Mouse (Mus musculus): ENCODE data around the gene Myo1b. TPM values are rescaled to one million over a fixed set of nuclear protein-coding genes. Genes with fewer than 3 reads are reported as not detected.

Myo1b gene
- polyA plus RNA-seq, 1 experiment from 2014 or later: 89.4 TPM

- no peaks in the 10 kb centered on the region for H3K9me3 ChIP-seq
- no peak overlapping the region for H3K9ac ChIP-seq
- no peak overlapping the region for H3K27ac ChIP-seq
- H3K36me3 ChIP-seq: peaks cover 20% of the 10 kb centered on the region; the same call in 1 of the 2 replicates
- 41% methylated on average over 4 of the region's 4 CpGs for WGBS
- no peak overlapping the region for H3K4me3 ChIP-seq
- peaks cover 34% of the 10 kb centered on the region for H3K4me1 ChIP-seq
- no peaks in the 10 kb centered on the region for H3K27me3 ChIP-seq
- no peak for ATAC-seq (ENCODE audit: borderline replicate concordance, extremely low read depth, low FRiP score, low TSS enrichment)
- H3K4me2 ChIP-seq: no peak overlapping the region
Measured at GRCm38 (mm10) chr1:51837311-51837710, 78.6 kb downstream of the Myo1b start.

- Histone ChIP-seq H3K9ac (no peak overlapping the region), H3K27me3 (no peaks in the 10 kb centered on the region), H3K4me2 (no peak overlapping the region), H3K4me3 (no peak overlapping the region), H3K9me3 (no peaks in the 10 kb centered on the region), H3K27ac (no peak overlapping the region), H3K4me1 (peaks cover 34% of the 10 kb centered on the region), H3K36me3 (peaks cover 20% of the 10 kb centered on the region; the same call in 1 of the 2 replicates)
- ATAC-seq (ENCODE audit: borderline replicate concordance, extremely low read depth, low FRiP score, low TSS enrichment): no peak
- 32% methylated on average over 8 of the region's 8 CpGs for WGBS
Measured at GRCm38 (mm10) chr1:51835795-51836194, 80.1 kb downstream of the Myo1b start.

GRCm38 (mm10) chr1:51834072-51834471 lies 81.8 kb downstream of the Myo1b start:
- no peak for ATAC-seq (ENCODE audit: borderline replicate concordance, extremely low read depth, low FRiP score, low TSS enrichment)
- Histone ChIP-seq H3K4me2 (no peak overlapping the region), H3K9ac (no peak overlapping the region), H3K4me3 (no peak overlapping the region), H3K36me3 (peaks cover 22% of the 10 kb centered on the region; the same call in 1 of the 2 replicates), H3K27me3 (no peaks in the 10 kb centered on the region), H3K27ac (no peak overlapping the region), H3K9me3 (no peaks in the 10 kb centered on the region), H3K4me1 (peaks cover 34% of the 10 kb centered on the region)
- 55% methylated on average over 3 of the region's 3 CpGs for WGBS

DNA sequence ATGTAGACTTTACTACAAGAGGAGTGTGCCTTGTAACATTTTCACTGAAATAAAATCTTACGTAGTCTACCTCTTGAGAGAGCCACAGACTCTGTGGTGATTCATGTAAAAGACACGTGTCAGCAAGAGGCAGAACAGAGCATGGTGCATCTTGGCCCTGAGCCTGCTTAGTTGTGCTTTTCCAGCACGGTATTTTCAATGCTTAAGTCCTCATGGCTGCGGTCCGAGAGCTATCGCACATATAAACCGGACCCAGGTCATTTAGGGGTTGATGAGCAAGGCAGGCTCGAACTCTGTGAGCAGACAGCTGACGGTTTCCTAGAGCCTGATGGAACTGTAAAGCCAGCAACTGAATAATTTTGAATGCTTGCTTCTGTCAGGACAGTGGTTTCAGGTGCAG lies 86.5 kb downstream of the Myo1b start:
- no peak overlapping the region for H3K27ac ChIP-seq
- H3K27me3 ChIP-seq: no peaks in the 10 kb centered on the region
- no peak overlapping the region for H3K4me3 ChIP-seq
- ATAC-seq (ENCODE audit: borderline replicate concordance, extremely low read depth, low FRiP score, low TSS enrichment): no peak
- H3K4me2 ChIP-seq: no peak overlapping the region
- H3K4me1 ChIP-seq: peaks cover 10% of the 10 kb centered on the region; the same call in 1 of the 2 replicates
- peaks cover 22% of the 10 kb centered on the region; the same call in 1 of the 2 replicates for H3K36me3 ChIP-seq
- WGBS: 84% methylated on average over 9 of the region's 9 CpGs
- H3K9ac ChIP-seq: no peak overlapping the region
- no peaks in the 10 kb centered on the region for H3K9me3 ChIP-seq

- peaks cover 10% of the 10 kb centered on the region for H3K36me3 ChIP-seq
- 75% methylated on average over 4 of the region's 4 CpGs for WGBS
- H3K4me2 ChIP-seq: no peak overlapping the region
- peak overlapping the region; percentile 76 for H3K27ac ChIP-seq
- H3K4me3 ChIP-seq: no peak overlapping the region
- no peak overlapping the region for H3K9ac ChIP-seq
- no peaks in the 10 kb centered on the region for H3K9me3 ChIP-seq
- no peaks in the 10 kb centered on the region for H3K27me3 ChIP-seq
- ATAC-seq (ENCODE audit: borderline replicate concordance, extremely low read depth, low FRiP score, low TSS enrichment): no peak
- peaks cover 45% of the 10 kb centered on the region for H3K4me1 ChIP-seq
Measured at GRCm38 (mm10) chr1:51822531-51822930, 93.3 kb downstream of the Myo1b start.

DNA sequence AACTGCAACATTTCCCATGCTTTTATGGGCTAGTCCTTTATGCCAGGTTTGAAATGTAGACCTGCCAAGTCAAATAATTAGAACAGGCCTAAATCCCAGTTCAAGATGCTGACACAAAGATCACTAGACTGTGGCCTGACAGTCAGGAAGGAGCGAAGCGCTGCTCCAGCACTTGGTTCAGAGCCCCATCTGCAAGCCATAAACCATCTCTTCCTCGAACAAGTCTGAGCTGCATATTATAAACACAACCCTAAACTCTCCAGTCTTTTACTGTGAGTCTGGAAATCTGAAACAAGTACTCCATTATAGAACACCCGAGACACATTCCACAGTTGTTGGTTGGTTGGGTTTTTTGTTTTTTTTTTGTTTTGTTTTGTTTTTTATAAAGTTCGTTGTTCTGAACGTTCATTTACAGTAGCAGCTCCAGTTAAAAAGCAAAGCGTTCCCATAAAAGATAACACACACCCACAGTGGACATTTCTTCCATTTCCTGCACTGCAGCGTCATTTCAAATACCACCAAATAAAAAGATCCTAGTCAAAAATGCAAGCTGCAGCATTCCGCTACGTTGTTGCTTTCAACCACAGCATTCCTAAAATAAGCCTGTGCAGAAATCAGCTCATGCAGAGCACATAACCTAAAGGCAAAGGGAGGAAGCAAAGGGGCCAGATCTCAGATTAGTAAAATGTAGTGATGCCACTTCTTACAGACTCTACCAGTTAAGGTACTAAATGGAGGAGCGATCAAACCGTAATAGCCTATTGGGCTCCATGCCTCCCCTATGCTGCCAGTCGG lies 94.0 kb downstream of the Myo1b start:
- H3K36me3 ChIP-seq: peaks cover 10% of the 10 kb centered on the region
- peak overlapping the region; percentile 76 for H3K27ac ChIP-seq
- H3K9me3 ChIP-seq: no peaks in the 10 kb centered on the region
- no peak overlapping the region for H3K9ac ChIP-seq
- WGBS: 54% methylated on average over 13 of the region's 13 CpGs
- no peak overlapping the region for H3K4me2 ChIP-seq
- peaks cover 45% of the 10 kb centered on the region for H3K4me1 ChIP-seq
- peak; percentile 48; the same call in 1 of the 2 replicates for ATAC-seq (ENCODE audit: borderline replicate concordance, extremely low read depth, low FRiP score, low TSS enrichment)
- H3K27me3 ChIP-seq: no peaks in the 10 kb centered on the region
- H3K4me3 ChIP-seq: no peak overlapping the region

- H3K9me3 ChIP-seq: no peaks in the 10 kb centered on the region; the same call in 1 of the 2 replicates
- H3K9ac ChIP-seq: no peak overlapping the region
- no peaks in the 10 kb centered on the region for H3K27me3 ChIP-seq
- H3K4me2 ChIP-seq: no peak overlapping the region
- peaks cover 48% of the 10 kb centered on the region for H3K4me1 ChIP-seq
- 84% methylated on average over 6 of the region's 6 CpGs for WGBS
- no peak overlapping the region for H3K27ac ChIP-seq
- H3K4me3 ChIP-seq: no peak overlapping the region
- no peak for ATAC-seq (ENCODE audit: borderline replicate concordance, extremely low read depth, low FRiP score, low TSS enrichment)
- peaks cover 10% of the 10 kb centered on the region for H3K36me3 ChIP-seq
Measured at GRCm38 (mm10) chr1:51820520-51820919, 95.4 kb downstream of the Myo1b start.

DNA sequence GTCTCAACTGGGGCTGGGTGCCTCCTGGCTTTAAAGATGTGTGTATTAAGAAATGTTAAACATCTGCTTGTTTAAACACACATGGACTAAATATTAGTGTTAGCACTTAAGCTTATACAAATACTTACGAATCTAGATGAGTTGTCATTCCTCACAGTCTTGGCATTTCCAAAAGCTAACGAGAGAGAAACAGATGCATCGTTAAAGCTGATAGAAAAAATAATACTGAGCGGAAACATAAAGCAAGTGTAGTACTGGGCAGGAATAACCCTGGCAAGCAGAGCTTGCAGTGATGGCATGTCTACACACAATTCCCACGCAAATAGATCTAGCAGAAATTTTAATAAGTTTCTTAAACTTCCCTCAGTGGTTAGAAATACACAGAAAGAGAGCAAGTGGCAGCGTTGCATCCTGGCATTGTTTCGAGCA lies 95.8 kb downstream of the Myo1b start:
- no peak overlapping the region for H3K9ac ChIP-seq
- peak; percentile 77; the same call in 1 of the 2 replicates for ATAC-seq (ENCODE audit: borderline replicate concordance, extremely low read depth, low FRiP score, low TSS enrichment)
- peaks cover 10% of the 10 kb centered on the region for H3K36me3 ChIP-seq
- H3K27me3 ChIP-seq: no peaks in the 10 kb centered on the region
- 31% methylated on average over 7 of the region's 7 CpGs for WGBS
- no peaks in the 10 kb centered on the region; the same call in 1 of the 2 replicates for H3K9me3 ChIP-seq
- no peak overlapping the region for H3K4me2 ChIP-seq
- peaks cover 47% of the 10 kb centered on the region for H3K4me1 ChIP-seq
- no peak overlapping the region for H3K4me3 ChIP-seq
- no peak overlapping the region for H3K27ac ChIP-seq

GRCm38 (mm10) chr1:51815636-51816035 lies 100.2 kb downstream of the Myo1b start:
- no peaks in the 10 kb centered on the region; the same call in 1 of the 2 replicates for H3K9me3 ChIP-seq
- no peak for ATAC-seq (ENCODE audit: borderline replicate concordance, extremely low read depth, low FRiP score, low TSS enrichment)
- 54% methylated on average over 1 of the region's 1 CpGs for WGBS

GRCm38 (mm10) chr1:51814854-51815630 lies 100.8 kb downstream of the Myo1b start:
- H3K9ac ChIP-seq: no peak overlapping the region
- H3K4me2 ChIP-seq: no peak overlapping the region
- H3K27me3 ChIP-seq: no peaks in the 10 kb centered on the region
- H3K27ac ChIP-seq: no peak overlapping the region
- 67% methylated on average over 5 of the region's 5 CpGs for WGBS
- H3K4me3 ChIP-seq: no peak overlapping the region
- H3K4me1 ChIP-seq: peaks cover 10% of the 10 kb centered on the region
- peaks cover 4% of the 10 kb centered on the region; the same call in 1 of the 2 replicates for H3K36me3 ChIP-seq
- ATAC-seq (ENCODE audit: borderline replicate concordance, extremely low read depth, low FRiP score, low TSS enrichment): no peak
- no peaks in the 10 kb centered on the region; the same call in 1 of the 2 replicates for H3K9me3 ChIP-seq

More at GRCm38 (mm10) chr1:51815636-51816035, 100.2 kb downstream of the Myo1b start:
- peaks cover 4% of the 10 kb centered on the region; the same call in 1 of the 2 replicates for H3K36me3 ChIP-seq
- H3K9ac ChIP-seq: no peak overlapping the region
- no peaks in the 10 kb centered on the region for H3K27me3 ChIP-seq
- H3K4me2 ChIP-seq: no peak overlapping the region
- H3K27ac ChIP-seq: no peak overlapping the region
- H3K4me3 ChIP-seq: no peak overlapping the region
- peaks cover 15% of the 10 kb centered on the region for H3K4me1 ChIP-seq

GRCm38 (mm10) chr1:51808847-51809246 lies 107.0 kb downstream of the Myo1b start:
- H3K9ac ChIP-seq: no peak overlapping the region
- H3K4me1 ChIP-seq: peaks cover 14% of the 10 kb centered on the region
- no peak overlapping the region for H3K4me2 ChIP-seq
- H3K36me3 ChIP-seq: no peaks in the 10 kb centered on the region
- H3K4me3 ChIP-seq: no peak overlapping the region
- WGBS: 67% methylated on average over 10 of the region's 10 CpGs
- no peak for ATAC-seq (ENCODE audit: borderline replicate concordance, extremely low read depth, low FRiP score, low TSS enrichment)
- no peak overlapping the region for H3K27ac ChIP-seq
- H3K9me3 ChIP-seq: no peaks in the 10 kb centered on the region
- no peaks in the 10 kb centered on the region for H3K27me3 ChIP-seq

GRCm38 (mm10) chr1:51808228-51808627 lies 107.6 kb downstream of the Myo1b start:
- H3K27ac ChIP-seq: no peak overlapping the region
- no peak overlapping the region for H3K9ac ChIP-seq
- no peaks in the 10 kb centered on the region for H3K36me3 ChIP-seq
- H3K27me3 ChIP-seq: no peaks in the 10 kb centered on the region
- no peak overlapping the region for H3K4me3 ChIP-seq
- no peak for ATAC-seq (ENCODE audit: borderline replicate concordance, extremely low read depth, low FRiP score, low TSS enrichment)
- WGBS: 47% methylated on average over 1 of the region's 1 CpGs
- no peak overlapping the region for H3K4me2 ChIP-seq
- H3K9me3 ChIP-seq: no peaks in the 10 kb centered on the region
- peaks cover 15% of the 10 kb centered on the region for H3K4me1 ChIP-seq
